Mouse (Mus musculus) lung, embryonic 16.5 days (tissue): ENCODE measurements at regions not wholly inside any gene's neighbourhood (a gene's known extent, or its start where the extent isn't known, plus 50 kb on each side); places are given as distances from the start of the nearest gene placed in this dataset.

Source experiments
- ATAC-seq: fragments of 200-750 bp; cut with Nextera tagmentation; 2 replicates; pipeline ENCODE4 v1.8.0; 2017; ENCODE audit warnings: low read depth, mild to moderate bottlenecking, moderate library complexity
- H3K27ac ChIP-seq: fragments of 300-500 bp; sonication (generic); 2 replicates; pipeline ENCODE4 v1.5.1; 2014; ENCODE audit warnings: mild to moderate bottlenecking, control low read depth, low read length
- H3K27me3 ChIP-seq: fragments of 300-500 bp; sonication (generic); 2 replicates; pipeline ENCODE4 v1.6.1; 2014; ENCODE audit warnings: low read depth, low read length, mixed read lengths; ENCODE audit not compliant: control insufficient read depth, insufficient read depth
- H3K36me3 ChIP-seq: fragments of 300-500 bp; sonication (generic); 2 replicates; pipeline ENCODE4 v1.6.1; 2014; ENCODE audit warnings: low read length; ENCODE audit not compliant: control insufficient read depth, insufficient read depth
- H3K4me1 ChIP-seq: fragments of 300-500 bp; sonication (generic); replicated peaks from 2 replicates; pipeline ENCODE4 v1.6.1; 2014; ENCODE audit warnings: low read length, mixed read lengths; ENCODE audit not compliant: control insufficient read depth, insufficient read depth
- H3K4me2 ChIP-seq: fragments of 300-500 bp; sonication (generic); 2 replicates; pipeline ENCODE4 v1.6.1; 2014; ENCODE audit warnings: low read depth, low read length, control low read depth
- H3K4me3 ChIP-seq: fragments of 300-500 bp; sonication (generic); 2 replicates; pipeline ENCODE4 v1.5.1; 2014; ENCODE audit warnings: mild to moderate bottlenecking, low read length, control low read depth
- H3K9ac ChIP-seq: fragments of 300-500 bp; sonication (generic); 2 replicates; pipeline ENCODE4 v1.6.1; 2014; ENCODE audit warnings: low read length, control low read depth
- H3K9me3 ChIP-seq: fragments of 300-500 bp; sonication (generic); 2 replicates; pipeline ENCODE4 v1.6.1; 2016; ENCODE audit warnings: low read length; ENCODE audit not compliant: control insufficient read depth
- WGBS: fragments of 180-500 bp; shearing (Covaris S2); extraction: QIAGEN DNeasy Blood & Tissue Kit; methylation state at CpG from one replicate; pipeline ENCODE4 v1.1.7; 2014; 5-methylcytosine and 5-hydroxymethylcytosine counted together

DNA sequence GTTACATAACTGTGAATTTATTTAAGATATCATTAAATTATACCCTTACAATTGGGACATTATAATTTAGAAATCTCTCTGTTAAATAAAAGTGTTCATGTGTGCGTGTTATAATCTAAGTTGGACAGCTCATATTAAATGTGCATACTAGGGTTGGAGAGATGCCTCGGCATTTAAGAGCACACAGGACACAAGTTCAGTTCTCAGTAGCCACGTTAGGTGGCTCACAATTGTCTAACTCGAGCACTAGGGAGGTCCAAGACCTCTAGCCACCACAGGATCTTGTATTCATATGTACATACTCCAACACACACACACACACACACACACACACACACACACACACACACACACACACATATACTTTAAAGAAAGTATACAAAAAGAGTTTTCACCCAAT lies 56.0 kb downstream of the Foxf2 start:
- Histone ChIP-seq H3K36me3 (no peaks in the 10 kb centered on the region), H3K9me3 (no peaks in the 10 kb centered on the region), H3K4me2 (no peak overlapping the region), H3K27me3 (no peaks in the 10 kb centered on the region), H3K9ac (no peak overlapping the region), H3K4me1 (no peaks in the 10 kb centered on the region), H3K27ac (no peak overlapping the region), H3K4me3 (no peak overlapping the region)
- no peak for ATAC-seq
- WGBS = 76% methylated on average over 4 of the region's 4 CpGs

DNA sequence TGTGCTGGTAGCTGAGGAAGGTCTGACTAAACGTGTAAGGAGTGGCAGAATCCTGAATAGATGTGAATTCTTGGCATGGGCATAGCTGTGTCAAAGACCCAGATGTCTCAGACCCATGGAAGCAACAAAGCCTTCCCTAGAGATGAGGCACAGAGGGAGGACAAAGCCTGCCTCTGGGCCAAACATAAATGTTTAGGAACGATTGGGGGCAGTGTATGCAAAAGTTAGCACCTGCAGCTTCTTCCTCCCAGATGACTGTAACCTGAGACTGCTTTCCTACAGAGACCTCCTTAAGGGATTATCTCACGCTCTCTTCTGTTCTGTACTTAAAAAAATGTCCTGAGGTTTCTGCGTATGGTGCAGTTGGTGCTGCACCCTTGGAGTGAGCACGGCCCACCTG lies 57.7 kb downstream of the Foxf2 start:
- no peaks in the 10 kb centered on the region for H3K9me3 ChIP-seq
- H3K9ac ChIP-seq = no peak overlapping the region
- no peak for ATAC-seq
- H3K4me1 ChIP-seq = no peaks in the 10 kb centered on the region
- no peaks in the 10 kb centered on the region for H3K27me3 ChIP-seq
- 36% methylated on average over 5 of the region's 5 CpGs for WGBS
- H3K36me3 ChIP-seq = no peaks in the 10 kb centered on the region
- H3K27ac ChIP-seq = no peak overlapping the region
- H3K4me3 ChIP-seq = no peak overlapping the region
- no peak overlapping the region for H3K4me2 ChIP-seq

DNA sequence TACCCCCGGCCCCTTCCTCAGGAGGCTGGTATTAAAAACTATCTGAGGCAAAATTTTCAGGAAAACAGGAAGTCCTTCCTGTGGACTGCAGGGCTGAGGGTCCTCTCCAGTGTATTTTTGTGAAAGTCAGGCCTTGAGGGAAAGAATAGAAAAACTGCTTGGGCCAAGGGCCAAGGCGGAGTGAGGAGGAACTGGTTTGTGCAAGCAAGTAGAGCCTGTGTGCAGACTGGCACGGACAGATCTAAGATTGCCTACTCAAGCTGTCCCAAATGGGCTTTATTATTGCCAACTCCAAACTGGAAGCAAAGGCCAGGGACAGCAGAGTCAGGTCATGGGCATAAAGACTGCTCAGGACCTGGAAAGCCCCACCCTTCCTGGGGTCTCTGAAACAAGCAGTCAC lies 62.9 kb downstream of the Foxf2 start:
- Histone ChIP-seq H3K27me3 (no peaks in the 10 kb centered on the region), H3K9ac (no peak overlapping the region), H3K36me3 (no peaks in the 10 kb centered on the region), H3K9me3 (no peaks in the 10 kb centered on the region), H3K4me2 (no peak overlapping the region), H3K27ac (no peak overlapping the region), H3K4me3 (no peak overlapping the region), H3K4me1 (no peaks in the 10 kb centered on the region)
- 69% methylated on average over 3 of the region's 3 CpGs for WGBS
- no peak for ATAC-seq

DNA sequence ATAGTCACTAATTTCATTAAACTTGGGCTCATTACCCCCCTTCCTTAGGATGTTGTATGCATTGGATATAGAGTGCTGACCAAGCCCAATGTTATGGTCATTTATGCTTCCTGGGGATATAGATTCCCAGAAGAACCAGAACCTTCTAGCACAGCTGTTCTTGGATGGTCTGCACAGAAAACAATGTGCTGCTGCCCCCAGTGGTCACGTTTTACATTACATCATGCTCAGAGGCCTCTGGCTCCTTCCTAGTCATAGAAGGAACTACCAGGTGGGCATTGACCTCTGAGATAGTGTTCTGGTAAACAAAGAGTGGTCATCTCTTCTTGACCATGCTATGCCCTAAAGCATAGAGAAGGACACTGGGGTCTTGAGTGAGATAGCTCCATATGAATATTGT lies 63.7 kb downstream of the Foxf2 start:
- ATAC-seq = no peak
- 4% methylated on average over 1 of the region's 1 CpGs for WGBS
- no peaks in the 10 kb centered on the region for H3K36me3 ChIP-seq

DNA sequence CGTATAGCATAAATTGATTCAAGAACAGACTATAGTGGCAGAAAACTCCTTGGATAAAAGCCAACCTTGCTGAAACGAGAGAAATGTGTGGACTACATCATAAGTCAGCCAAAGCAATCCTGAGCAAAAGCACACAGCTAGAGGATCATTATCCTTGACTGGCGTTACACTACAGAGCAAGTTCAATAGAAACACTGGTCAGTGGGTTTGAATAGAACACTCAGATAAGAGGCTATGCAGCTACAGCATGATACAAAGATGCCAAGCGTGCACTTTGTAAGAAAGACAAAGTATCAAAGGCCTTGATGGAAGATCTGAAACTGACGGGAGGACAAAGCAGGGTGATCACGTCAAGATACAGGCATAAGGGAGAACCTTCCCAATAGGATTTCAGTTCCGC lies 70.1 kb downstream of the Foxf2 start:
- Histone ChIP-seq H3K27ac (no peak overlapping the region), H3K4me3 (no peak overlapping the region), H3K9ac (no peak overlapping the region), H3K27me3 (no peaks in the 10 kb centered on the region; the same call in 1 of the 2 replicates), H3K9me3 (no peaks in the 10 kb centered on the region), H3K4me2 (no peak overlapping the region), H3K36me3 (no peaks in the 10 kb centered on the region), H3K4me1 (no peaks in the 10 kb centered on the region)
- 58% methylated on average over 7 of the region's 7 CpGs for WGBS
- no peak for ATAC-seq

More for the DNA sequence above, 63.7 kb downstream of the Foxf2 start:
- H3K9me3 ChIP-seq = no peaks in the 10 kb centered on the region
- H3K4me3 ChIP-seq = no peak overlapping the region
- no peak overlapping the region for H3K27ac ChIP-seq
- H3K4me2 ChIP-seq = no peak overlapping the region
- H3K9ac ChIP-seq = no peak overlapping the region
- no peaks in the 10 kb centered on the region for H3K4me1 ChIP-seq
- H3K27me3 ChIP-seq = no peaks in the 10 kb centered on the region

DNA sequence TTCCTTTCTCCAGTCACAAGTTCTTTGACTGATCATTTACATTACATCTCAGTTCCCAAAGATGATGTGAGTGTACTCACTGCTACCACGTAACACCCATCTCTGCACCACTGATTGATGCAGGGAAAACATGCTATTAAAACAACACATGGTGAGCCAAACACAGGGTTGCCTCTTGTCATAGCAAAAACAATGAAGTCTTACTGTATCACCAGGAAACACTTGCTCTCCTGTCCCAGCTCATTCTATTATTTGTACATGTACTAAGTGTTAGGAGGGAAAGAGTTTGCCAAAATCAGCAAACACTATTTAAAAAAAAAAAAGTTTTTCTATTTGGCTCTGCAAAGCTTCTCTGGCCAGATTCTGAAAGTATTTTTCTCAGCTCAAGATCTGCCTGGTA lies 78.6 kb downstream of the Foxf2 start:
- Histone ChIP-seq H3K4me3 (no peak overlapping the region), H3K36me3 (no peaks in the 10 kb centered on the region), H3K4me2 (no peak overlapping the region), H3K27me3 (no peaks in the 10 kb centered on the region), H3K4me1 (no peaks in the 10 kb centered on the region), H3K27ac (no peak overlapping the region), H3K9ac (no peak overlapping the region), H3K9me3 (no peaks in the 10 kb centered on the region)
- ATAC-seq = no peak
- 76% methylated on average over 1 of the region's 1 CpGs for WGBS

DNA sequence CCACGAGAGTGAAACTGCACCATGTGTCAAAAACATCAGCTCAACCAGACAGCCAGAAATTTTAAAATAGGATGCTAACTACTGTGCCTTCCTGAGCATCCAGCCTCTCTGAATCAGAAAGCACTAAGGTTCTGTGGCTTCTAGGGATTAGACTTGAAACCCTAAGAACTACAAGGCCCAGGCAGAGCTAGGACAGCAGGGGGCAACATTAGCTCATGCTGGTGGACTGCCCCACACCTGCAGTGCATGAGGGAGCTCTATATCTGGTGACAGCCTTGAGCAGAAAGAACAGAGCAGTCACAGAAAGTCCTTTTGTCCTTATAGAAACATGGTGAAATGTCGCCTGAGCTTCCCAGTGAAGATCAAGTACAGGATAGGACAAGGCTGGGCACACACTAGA lies 79.8 kb downstream of the Foxf2 start:
- Histone ChIP-seq H3K36me3 (no peaks in the 10 kb centered on the region), H3K4me3 (no peak overlapping the region), H3K9ac (no peak overlapping the region), H3K4me1 (no peaks in the 10 kb centered on the region), H3K9me3 (no peaks in the 10 kb centered on the region), H3K4me2 (no peak overlapping the region), H3K27me3 (no peaks in the 10 kb centered on the region), H3K27ac (no peak overlapping the region)
- ATAC-seq = no peak
- 71% methylated on average over 2 of the region's 2 CpGs for WGBS

DNA sequence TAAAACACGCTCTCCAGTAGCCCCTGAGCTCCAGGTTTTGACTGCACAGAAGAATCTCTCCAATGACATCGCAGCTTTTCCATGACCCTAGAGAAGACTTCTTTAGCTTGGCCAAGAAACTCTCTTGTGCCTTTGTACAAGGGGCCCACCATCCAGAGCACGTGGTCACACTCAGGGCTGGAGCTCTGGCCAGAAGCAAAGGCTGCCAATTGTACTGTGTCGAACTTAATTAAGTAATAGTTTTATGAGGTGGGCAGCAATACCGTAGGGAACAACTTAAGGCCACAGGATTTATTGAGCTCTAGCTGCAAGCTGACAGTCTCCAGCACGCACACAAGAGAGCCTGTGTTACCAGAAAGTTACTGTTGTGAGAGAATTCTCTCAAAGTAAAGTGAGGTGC lies 85.1 kb downstream of the Foxf2 start:
- no peaks in the 10 kb centered on the region for H3K4me1 ChIP-seq
- no peak overlapping the region for H3K4me3 ChIP-seq
- H3K27ac ChIP-seq = no peak overlapping the region
- H3K4me2 ChIP-seq = no peak overlapping the region
- 61% methylated on average over 6 of the region's 6 CpGs for WGBS
- H3K9ac ChIP-seq = no peak overlapping the region
- no peaks in the 10 kb centered on the region for H3K9me3 ChIP-seq
- ATAC-seq = peak; percentile 31; the same call in 1 of the 2 replicates
- no peaks in the 10 kb centered on the region for H3K27me3 ChIP-seq
- no peaks in the 10 kb centered on the region for H3K36me3 ChIP-seq

DNA sequence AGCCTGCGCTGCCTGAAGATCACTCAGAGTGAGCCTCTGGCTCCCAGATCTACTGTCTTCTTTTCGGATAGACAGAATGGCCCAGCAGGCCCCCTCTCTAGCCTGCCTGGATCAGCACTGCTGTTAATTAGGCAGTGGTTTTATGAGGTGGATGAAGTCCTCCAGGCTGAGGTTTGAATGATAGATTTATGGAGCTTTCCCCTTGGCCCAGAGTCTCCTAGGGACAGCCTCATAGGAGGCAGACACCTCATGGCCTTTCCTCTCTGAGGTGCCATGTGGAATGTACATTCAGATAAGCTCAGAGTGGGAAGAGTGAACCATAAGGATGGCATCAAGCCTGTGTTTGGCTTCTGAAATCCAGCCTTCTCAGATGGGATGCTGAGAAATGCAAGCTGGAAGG lies 90.1 kb downstream of the Foxf2 start:
- Histone ChIP-seq H3K4me3 (no peak overlapping the region), H3K9me3 (no peaks in the 10 kb centered on the region), H3K9ac (no peak overlapping the region), H3K4me1 (no peaks in the 10 kb centered on the region), H3K27me3 (no peaks in the 10 kb centered on the region), H3K27ac (no peak overlapping the region), H3K4me2 (no peak overlapping the region), H3K36me3 (no peaks in the 10 kb centered on the region)
- ATAC-seq = no peak
- WGBS = 64% methylated on average over 2 of the region's 2 CpGs

DNA sequence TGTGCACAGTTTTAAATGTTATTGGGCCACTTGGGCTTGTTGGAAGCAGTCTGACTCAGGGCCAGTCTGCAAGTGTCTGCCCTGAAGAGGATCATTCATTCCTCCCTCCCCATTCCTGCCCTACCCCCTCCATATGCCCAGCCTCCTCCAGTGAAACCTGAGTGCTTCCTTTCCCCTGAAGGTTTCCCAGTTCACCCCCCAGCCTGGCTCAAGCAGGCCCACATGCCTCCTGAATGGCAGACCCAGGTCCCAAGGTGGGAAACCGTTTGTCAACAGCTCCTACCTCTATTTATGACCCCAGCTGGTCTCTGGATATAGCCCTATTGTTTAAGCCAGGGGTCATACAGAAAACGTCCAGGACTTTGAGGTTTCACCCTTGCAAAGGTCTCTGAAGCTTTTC lies 89.7 kb upstream of the Foxc1 start:
- no peaks in the 10 kb centered on the region for H3K9me3 ChIP-seq
- ATAC-seq = no peak
- no peaks in the 10 kb centered on the region for H3K4me1 ChIP-seq
- no peak overlapping the region for H3K27ac ChIP-seq
- H3K4me2 ChIP-seq = no peak overlapping the region
- H3K4me3 ChIP-seq = no peak overlapping the region
- 17% methylated on average over 2 of the region's 2 CpGs for WGBS
- no peak overlapping the region for H3K9ac ChIP-seq
- no peaks in the 10 kb centered on the region for H3K36me3 ChIP-seq
- no peaks in the 10 kb centered on the region for H3K27me3 ChIP-seq
